Mouse (Mus musculus) CD8-positive naive resting alpha-beta T cell, adult 57 days (primary cell): Measurements from ENCODE around the gene Rmnd1. TPM values are rescaled to one million over a fixed set of nuclear protein-coding genes. Genes with fewer than 3 reads are reported as not detected.

Experiments used
- total RNA-seq: library from RNA; stranded (reverse); gene quantifications from one replicate; pipeline ENCODE4 v1.2.4, GENCODE M21; 2023

The Rmnd1 gene
- total RNA-seq, result 43.3 TPM

GRCm38 (mm10) chr10:4432123-4432931 lies at the start of gene Rmnd1, which contains the start of gene Armt1:
TSS of gene Rmnd1 (minus strand) at chr10:4432388.
TSS of gene Armt1 (plus strand) at chr10:4432467.

GRCm38 (mm10) chr10:4387701-4388383 lies 44.3 kb downstream of the Rmnd1 start, which contains the start of gene Zbtb2:
TSS of gene Zbtb2 (minus strand) at chr10:4388108.

Other genes with a start within 250 kb of the Rmnd1 start
- 3.1 TPM for gene Akap12, start 166.0 kb downstream of the Rmnd1 start, total RNA-seq
- gene Zbtb2, start 44.3 kb downstream of the Rmnd1 start, total RNA-seq, result 28.0 TPM
- gene Armt1, start 79 bp upstream of the Rmnd1 start, total RNA-seq, result 17.0 TPM
- gene Ccdc170, start 50.1 kb upstream of the Rmnd1 start, total RNA-seq, result not detected
- gene Esr1, start 179.2 kb upstream of the Rmnd1 start, total RNA-seq, result 2.2 TPM